Mouse (Mus musculus) cerebellum, postnatal 10 days (tissue): ENCODE measurements at regions not wholly inside any gene's neighbourhood (a gene's known extent, or its start where the extent isn't known, plus 50 kb on each side); places are given as distances from the start of the nearest gene placed in this dataset.

Source experiments
- DNase-seq, 2 experiments: peaks; one replicate each; pipeline ENCODE4 v3.0.0; 2021; ENCODE audit warnings: mixed read lengths in 2 of 2

DNA sequence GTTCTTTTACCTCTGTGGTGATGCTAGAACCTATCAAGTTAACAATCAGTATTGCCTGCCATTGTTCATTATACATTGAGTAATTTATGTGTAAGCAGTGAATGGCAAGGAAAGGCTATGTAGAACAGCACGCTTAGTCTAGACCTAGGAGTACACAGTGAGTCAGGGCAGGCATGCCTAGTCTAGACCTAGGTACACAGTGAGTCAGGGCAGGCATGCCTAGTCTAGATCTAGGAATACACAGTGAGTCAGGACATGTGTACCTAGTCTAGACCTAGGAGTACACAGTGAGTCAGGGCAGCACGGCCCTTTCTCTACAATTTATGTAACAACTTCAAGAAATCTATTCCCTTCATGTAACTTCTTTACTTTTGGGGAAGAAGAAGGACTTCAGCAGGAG, 347.2 kb downstream of the Tmem232 start:
- no peak for DNase-seq

DNA sequence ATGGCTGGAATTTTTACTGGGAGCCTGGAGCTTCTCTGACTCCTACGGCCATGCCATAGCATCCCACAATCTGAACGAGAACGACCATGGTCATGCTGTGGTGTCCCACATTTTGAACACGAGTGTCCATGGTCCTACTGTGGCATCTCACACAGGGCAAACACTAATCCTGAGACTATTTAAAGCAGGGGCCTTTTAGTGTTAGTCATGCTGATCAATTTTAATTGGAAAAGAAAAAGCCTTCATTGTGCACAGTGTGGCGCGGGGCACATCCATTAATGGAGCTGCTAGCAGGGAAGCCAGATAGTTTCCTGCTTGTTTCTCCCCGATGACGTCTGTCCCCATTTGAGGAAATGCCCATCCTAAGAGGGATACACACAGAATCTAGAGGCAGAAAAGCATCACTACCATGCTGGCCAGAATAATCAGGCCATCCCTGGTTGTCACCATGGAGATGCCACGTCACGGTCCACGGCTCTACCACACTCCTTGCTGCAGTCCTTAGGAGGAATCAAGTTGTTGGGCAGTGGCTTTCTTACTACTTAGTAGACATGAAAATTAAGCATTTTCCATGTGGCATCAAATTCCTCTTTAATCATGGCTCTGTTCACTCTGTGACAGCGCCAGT, 348.0 kb downstream of the Tmem232 start:
- peak; percentile 28 to 36 for DNase-seq

DNA sequence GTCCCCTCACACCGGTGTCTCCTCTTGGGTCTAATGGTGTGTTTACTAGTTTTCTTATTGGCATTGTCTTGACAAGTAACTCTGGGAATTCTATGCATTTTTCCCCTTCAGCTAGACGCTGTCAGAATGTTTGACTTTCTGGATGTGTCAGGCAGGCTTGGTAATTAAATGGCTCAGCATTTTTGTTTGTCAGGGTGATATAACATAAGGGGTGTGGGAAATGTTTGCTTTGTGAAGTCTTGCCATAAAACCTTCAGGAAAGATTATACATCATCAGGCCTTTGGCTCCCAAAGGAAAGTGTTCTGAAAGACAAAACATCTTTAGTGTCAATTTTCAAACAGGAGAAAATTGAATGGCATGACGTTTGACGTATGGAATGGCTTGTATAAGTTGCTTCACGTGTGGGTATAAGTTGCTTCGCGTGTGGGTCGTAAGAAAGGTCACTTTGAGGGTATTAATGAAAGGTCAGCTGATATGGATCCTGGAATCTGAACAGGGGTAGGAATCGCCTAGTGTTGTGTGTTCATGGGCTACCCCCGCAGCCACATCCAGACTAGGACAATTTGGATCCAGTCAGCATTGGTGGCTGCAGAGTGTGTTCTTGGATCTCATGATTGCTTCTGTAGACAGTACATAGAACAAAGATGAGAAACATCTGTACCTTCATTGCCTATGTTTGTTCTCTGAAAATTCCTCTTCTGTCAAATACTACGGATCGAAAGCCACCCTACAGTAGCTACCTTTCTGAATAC, 349.6 kb downstream of the Tmem232 start:
- DNase-seq = no peak

DNA sequence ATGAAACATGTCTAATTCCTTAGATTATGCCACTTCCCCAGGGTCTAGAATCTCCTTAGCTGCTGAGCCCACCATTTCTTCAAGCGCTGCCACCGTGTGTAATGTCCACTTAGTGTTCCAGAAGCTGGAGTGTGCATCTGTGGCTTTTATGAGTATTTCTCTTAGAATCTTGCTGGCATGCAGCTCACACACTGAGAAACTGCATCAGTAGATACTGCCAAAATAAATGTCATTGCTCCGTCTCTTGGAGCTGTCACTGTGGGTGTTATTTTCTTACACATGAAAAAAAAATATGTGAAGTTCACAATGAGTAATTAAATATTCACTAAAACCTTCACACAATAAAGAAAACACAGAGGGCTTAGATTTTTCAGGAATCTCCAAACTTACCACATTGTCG, 345.3 kb upstream of the 4930583I09Rik start:
- DNase-seq = no peak

DNA sequence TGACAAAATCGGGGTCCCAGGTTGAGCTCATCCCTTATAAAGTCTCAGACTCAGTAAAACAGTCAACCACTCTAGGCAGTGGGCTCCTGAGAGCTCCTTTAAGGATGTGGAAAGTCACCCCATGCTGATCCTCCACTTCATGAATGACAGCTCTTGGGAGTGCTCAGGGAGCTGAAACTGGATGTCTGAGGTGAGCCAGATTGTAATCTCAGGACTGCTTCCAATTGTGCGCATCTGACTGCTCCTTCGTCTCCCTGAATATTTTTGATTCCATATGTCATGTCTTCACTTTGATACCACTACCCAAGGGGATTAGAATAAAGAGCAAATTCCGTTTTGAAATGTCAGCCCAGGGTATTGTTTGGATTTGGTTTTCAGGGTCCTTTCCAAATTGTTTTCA, 339.9 kb upstream of the 4930583I09Rik start:
- DNase-seq = peak; percentile 59 to 62

DNA sequence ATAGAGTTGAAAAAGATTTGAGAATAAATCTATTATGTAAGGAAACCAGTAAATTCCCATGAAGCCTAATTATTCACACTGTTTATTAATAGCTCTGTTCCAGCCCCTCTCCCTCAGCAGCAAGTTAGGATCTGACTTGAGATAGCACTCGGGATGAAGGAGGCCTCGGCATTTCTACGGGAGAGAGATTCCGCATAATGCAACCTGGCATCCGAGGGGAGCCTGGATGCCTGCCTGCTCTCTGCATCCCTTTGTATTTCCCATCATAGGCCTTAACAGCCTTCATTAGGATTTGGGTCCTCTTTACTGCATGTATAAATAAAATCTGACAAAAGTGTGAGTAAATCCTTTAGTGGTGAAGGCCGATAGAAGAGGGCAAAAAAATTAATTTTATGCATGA, 338.2 kb upstream of the 4930583I09Rik start:
- DNase-seq = peak; percentile 65 to 72

DNA sequence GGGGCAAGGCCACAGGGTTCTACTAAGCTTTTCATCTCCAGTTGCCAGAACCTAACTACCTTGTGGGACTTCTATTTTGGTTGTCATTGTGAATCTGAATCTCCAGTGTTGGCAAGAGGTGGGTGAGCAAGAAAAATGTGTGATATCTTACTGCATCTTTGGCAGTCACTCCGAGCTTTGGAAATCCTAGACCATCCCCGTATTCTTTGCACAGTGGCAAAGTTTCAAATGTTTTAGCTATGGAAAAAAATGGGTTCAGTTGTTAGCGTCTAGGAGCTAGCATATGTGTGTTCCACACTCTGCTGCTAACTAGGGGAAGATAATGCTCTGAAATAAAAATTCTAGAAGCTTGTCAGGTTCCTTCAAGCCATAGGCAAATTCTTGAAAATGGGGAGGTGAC, 337.4 kb upstream of the 4930583I09Rik start:
- DNase-seq = no peak

DNA sequence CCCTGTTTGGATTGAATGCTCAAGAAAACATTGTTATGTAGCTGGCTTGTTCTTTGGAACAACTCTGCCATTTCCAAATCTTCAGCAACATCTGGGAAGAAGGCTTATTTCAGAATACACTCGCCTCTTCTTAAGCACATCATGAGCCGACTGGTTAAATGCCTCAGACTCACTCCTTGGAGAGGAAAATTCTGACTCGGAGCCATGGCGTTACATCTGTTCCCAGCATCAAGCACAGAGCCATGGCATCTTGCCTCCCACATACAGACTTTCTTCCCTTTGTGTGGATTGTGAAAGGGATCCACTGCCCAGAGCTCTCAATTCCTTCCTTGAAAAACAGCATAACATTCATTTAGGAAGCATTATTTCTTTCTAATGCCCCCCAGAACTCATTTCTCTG, 334.8 kb upstream of the 4930583I09Rik start:
- peak; percentile 86 to 91 for DNase-seq

DNA sequence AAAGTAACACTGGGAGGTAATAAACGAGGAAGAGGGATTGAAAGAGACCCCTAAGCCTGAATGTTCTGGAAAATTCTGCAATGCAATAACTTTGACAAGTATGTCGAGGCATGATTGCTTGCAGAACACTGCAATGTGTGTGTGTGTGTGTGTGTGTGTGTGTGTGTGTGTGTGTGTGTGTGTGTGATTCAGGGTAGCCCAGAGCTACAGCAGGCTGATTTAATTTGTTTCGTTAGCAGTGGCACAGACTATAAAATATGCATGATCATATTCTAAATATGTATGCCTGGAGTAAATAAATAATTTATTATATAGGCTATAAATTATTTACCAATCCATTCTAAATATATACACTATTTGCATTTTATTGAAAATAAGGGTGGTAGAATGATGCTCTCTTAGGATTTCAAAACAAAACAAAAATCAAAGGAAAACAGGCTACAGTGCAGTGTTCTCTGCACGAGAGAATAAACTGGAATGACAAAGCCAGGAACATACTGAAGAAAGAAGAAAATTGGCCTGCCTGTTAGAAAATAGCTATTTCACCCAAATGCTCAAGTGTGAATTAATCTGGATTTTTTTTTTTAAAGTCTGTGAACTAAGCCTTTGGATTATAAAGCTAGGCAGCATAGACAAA, 334.2 kb upstream of the 4930583I09Rik start:
- no peak for DNase-seq

DNA sequence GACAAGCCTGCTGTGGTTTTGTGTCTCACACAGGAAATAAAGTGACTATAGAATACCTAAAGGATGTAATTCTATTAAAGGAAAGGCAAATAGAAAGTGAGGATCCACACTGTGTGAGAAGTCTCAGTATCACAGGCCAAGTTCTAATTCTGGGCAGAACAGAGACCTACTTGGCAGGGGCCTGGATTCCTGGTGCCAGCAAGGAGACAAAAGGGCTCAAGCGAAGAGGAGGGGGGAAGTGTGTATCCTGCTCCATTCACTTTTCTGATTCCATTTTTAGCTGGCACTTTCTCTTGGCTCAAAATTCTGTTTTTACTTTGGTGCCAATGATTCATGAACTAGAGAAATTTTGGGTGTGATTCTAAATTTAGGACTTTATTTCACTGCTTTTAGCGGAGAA, 310.5 kb upstream of the 4930583I09Rik start:
- peak; percentile 92 to 95 for DNase-seq

DNA sequence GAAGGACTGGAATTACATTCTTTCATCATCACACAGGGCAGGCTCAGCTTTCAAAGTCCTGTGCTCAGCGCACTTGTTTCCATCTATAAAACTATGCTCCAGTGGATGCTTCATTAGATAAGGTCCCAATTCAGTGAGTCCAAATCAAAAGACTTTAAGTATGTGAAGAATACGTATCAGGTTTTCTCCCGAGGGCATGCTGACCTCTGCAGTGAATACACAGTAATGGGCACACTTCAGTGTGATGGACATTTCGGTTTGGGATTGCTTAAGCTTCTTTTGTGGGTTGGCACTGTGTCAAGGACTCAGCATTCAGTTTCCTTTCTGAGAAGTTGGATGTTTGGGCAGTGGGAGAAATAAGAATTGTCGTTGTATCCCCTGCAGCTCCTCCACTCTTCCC, 278.8 kb upstream of the 4930583I09Rik start:
- no peak for DNase-seq

DNA sequence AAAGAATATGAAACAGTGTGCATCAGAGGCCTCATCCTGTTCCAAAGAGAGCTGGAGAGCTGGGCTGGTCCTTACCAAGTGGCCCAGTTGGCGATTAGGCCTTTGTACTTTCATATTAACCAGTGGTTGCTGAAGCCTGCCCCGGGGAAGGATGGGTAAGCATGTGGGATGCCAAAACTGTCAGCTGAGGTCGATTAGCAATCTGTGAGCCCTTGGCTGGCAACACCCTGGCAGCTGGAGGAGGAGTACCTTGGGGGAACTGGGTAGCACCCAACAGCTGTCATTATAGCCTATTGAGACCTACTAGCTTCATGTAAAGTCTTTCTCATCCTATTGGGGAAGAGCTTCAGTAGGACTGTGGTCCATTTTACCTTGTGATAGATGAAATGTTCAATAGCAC, 277.2 kb upstream of the 4930583I09Rik start:
- DNase-seq = peak; percentile 74 to 84

DNA sequence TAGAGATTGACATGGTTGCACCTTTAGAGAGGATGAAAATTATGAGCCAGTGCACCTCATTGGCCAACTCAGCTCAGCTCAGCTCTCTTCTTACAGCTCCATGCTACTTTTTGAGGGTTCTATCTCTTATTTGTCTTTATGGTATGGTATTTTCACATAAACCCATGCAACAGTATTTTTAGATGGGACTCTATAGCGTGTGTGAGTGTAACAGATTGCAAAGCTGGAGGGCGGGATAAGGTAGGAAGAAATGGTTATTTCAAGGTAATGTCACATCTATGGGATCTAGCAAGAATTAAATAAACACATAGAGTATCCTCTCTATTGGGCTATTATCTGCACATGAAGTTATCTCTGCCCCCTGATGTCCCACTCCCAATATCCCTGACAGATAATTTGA, 269.8 kb upstream of the 4930583I09Rik start:
- no peak for DNase-seq

DNA sequence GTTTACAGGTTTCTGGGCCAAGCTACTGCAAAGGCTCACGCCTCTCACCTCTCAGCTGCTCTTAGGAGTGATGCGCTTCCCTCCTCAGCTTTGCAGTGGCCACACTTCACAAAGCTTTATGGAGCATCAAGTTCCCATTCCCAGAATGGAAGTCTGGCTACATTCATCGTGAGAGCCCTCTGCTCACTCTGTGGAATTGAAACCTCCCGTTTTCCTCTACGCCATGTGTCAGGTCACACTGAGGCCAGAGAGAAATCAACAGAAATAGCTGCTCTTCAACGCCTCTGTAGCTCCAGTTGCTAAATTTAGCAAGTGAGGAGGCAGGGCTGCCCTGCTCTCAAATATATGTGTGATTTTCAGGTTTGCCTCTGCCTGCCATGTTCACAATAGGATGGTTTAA, 265.3 kb upstream of the 4930583I09Rik start:
- DNase-seq = no peak

DNA sequence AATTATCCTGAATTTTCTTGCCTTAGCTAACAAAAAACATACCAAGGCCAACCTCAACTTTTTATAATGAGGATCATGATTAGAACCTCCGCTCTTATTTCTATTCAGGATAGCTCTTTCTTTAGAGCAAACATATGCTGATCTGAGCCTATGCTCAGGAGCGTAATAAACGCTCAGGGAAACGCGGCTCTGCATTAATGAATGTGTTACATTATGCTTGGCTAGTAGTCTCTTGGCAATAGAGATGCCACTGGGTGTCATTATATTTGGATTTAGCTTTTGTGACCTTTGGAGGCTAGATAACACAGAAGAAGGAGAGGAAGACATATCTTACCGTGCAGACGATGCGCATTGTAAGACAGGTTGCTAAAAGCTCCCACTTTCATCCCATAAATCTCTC, 246.4 kb upstream of the 4930583I09Rik start:
- no peak for DNase-seq

DNA sequence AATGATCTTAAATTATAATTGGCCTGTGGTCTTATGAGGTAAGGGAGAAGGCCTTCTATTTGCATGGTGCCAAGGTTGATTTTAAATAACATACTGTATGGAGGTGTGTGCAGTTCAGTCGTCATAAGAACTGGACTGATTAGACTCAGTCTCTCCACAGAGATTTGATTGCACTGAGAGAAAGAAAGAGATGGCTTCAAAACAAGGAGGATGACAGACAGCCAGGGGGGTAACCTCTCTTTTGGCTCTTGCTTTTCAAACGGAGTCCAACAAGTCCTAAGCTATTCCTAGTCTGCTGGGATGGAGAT, 245.9 kb upstream of the 4930583I09Rik start:
- no peak for DNase-seq

DNA sequence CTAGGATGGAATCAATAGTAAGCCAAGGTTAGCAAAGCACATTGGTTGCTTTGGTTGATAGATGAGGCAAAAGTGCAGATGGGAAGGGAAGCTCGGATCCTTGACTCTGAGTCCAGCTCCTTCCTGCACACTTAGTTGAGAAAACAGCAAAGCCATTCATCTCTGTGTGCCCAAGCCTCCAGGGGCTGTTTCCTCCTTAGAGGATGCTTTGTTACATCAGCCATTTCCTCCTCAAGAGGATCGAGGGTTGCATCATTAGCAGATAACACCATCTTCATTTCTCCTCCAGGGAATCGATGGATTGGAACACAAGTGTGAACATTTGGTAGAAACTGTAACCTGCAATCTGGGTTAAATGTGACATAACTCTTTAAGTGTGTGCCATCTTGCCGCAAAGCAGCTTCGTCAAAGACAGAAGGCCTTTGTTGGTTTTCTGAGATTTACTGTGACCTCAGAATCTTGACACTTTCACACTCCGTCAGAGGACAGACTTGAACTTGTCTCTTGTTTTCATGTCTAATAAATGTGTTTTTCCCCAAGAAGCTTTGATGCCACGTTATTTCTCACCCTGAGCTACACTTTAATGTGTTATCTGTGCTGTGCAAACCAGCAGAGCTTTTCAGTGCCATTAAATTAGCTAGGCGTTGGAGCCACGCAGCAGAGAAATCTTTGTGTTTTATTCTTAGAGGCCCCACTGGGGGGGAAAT, 245.4 kb upstream of the 4930583I09Rik start:
- no peak for DNase-seq

DNA sequence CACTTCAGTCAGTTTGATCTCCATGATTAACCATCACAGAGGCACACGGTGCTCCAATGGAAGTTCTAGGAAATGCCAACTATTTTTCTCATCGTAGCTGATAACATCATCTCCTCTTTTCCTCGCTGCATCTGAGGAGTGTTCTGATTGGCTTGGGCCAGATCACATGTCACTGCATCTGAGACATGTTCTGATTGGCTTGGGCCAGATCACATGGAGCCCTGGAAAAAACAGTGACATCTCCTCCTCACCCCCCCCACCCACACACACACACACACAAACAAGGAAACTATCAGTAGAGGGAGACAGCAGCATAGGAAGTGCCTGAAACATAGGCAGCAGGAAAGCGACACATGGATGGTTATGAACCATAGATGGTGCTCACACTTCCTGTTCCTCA, 239.0 kb upstream of the 4930583I09Rik start:
- no peak for DNase-seq

DNA sequence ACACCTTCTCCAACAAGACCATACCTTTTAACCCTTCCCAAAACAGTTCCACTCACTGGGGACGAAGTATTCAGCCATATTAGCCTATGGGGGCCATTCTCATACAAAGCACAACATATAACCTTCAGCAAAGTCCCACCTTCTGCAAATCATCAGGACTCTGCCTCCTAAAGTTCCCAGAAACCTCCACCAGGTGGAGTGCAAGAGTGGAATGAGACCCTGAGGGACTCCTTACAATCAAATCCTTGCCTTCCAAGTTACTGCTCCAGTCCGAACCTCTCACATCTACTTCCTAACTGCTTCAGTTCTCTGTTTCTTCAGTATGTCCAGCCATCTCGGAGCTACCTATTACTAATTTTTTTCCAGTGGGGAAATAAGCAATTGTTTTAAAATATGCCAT, 235.2 kb upstream of the 4930583I09Rik start:
- DNase-seq = peak; percentile 77 to 81

DNA sequence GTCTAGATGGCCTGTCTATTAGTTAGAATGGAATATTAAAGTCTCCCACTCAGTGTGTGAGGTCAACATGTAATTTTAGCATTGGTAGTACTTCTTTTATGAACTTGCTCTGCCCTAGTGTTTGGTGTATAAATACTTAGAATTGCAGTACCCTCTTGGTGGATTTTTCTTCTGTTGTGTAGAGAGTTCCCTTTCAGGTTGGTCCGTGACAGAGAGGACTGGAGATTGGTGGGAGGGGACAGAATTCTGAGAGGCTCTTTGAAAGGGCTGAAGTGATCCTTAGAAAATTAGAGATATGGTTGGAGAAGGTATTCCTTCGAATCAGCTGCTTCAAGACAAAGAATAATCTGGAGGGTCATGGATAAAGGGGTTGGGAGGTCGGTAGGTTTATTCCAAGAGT, 230.3 kb upstream of the 4930583I09Rik start:
- DNase-seq = no peak

DNA sequence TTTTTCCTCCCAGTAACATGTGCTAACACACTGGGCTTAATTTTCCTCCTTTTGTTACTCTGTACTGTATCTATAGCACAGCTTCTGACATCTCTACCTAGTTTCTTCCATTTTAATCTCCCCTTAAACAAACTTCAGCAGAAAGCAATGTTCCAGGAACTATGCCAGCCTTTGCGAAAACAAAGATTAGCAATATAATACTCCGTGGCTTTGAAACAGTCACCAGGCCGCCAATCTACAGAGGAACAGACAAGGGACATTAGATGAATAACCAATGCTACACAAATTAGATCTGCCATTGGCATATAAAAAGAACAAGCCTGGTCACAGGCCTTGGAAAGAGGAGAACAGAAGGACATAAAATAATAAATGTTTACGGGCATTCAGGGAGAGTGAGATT, 220.2 kb upstream of the 4930583I09Rik start:
- DNase-seq = no peak

DNA sequence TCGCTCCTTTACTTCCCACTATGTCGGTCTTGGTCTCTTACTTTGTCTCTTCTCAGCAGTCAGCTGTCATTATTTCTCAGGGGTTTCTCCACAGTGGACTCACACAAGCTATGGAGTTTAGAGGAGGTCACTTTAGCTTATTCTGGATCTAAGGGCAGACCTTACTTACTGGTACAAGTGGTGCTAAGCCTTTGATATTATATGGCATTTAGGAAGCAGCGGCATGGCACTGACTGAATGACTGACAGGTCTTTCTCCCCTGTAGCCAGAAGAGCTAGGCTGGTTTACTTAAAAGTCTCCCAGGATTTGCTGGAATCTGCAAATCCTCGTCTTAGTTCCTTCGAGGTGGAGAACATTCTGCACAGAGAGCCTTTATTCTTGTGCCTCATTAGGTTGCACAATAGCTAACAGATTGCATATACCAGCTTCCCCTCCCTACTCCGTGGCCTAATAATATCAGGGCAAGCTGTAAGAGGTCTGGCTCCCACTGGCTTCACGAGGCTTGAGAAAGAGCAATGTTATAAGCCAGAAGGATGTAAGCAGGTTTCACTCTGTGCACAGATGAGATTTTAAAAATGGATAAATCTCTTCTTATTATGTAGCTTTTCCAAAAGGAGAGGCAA, 214.1 kb upstream of the 4930583I09Rik start:
- DNase-seq = peak; percentile 18 to 30

DNA sequence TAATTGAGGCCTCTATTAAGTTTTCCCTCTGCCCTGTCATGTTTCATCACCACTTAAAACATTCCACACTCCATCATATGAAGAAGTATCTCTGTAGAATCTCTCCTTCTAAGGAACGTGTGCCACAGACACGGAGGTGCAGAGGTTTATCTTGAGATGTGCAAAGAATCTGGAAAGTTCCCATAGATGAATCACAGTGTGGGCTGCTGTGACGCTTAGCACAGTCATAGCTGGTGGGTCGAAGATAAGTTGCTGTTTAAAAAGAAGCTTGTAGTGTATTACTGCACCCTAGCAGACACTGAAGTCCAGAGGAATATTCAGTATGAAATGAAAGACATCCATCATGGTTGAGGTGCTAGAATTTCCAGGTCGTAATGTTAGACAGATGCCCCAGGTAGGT, 179.9 kb upstream of the 4930583I09Rik start:
- DNase-seq = no peak
